Mouse (Mus musculus) inflammation-experienced regulatory T-cells, adult 6 months (primary cell): ENCODE measurements around the gene Bcl2. TPM values are rescaled to one million over a fixed set of nuclear protein-coding genes. Genes with fewer than 3 reads are reported as not detected.
"Not testable (repeated sequence)": the region's sequence is repeated elsewhere in the genome, so short reads cannot be mapped to it uniquely, and the experiment has no call there.

Experiments
- ATAC-seq: one replicate; pipeline ENCODE4 v1.8.0; 2017
- polyA plus RNA-seq, 3 experiments: library from polyadenylated mRNA; unstranded; fragments of 100-300 nt; shearing (Covaris generic); gene quantifications; one replicate each; pipeline ENCODE4 v1.2.1; 2017

Bcl2 gene
- polyA plus RNA-seq, 3 experiments from 2014 or later: 22.7 to 169 (median 147) TPM

GRCm38 (mm10) chr1:106550580-106550979 is 163.5 kb downstream of the Bcl2 start:
- peak; percentile 44 for ATAC-seq

- peak; percentile 60 for ATAC-seq
Observed at GRCm38 (mm10) chr1:106549025-106549424, 165.0 kb downstream of the Bcl2 start.

DNA sequence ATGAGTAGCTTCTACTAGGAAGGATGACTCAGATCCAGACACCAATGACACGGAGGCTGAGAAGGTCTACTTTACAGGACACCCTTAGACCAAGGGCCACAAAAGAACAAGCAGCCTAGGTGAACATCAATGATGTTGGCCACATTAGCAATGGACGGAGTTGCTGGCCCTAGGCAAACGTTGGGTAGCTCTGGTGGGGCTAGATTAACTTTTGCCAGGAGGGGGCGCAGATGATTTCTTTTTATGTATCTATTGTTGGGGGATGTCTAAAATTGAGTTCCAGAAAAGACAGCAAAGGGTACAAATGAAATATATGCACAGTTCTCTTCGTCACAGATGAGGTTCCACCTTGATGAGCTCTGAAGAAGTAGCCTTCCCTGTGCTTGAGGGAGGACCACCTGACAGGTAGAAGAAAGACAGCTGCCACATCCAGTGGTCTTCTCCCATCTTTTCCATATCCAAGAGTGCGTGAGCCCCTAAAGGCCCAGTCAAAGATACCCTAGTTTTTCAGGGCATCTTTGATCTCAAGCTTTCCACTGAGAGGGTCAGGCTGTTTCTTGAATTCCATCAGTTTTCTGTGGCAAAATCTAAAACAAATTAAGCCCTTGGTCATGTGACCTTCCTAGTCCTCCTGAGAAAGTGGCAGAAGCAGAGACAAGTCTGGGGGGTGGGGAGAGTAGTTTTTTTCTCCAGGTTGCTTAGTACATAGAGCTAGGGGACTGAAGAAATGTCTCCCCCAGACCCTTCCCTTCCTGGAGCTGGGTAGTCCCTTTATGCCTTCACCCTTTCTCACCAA is 169.1 kb downstream of the Bcl2 start:
- ATAC-seq: peak; percentile 60

DNA sequence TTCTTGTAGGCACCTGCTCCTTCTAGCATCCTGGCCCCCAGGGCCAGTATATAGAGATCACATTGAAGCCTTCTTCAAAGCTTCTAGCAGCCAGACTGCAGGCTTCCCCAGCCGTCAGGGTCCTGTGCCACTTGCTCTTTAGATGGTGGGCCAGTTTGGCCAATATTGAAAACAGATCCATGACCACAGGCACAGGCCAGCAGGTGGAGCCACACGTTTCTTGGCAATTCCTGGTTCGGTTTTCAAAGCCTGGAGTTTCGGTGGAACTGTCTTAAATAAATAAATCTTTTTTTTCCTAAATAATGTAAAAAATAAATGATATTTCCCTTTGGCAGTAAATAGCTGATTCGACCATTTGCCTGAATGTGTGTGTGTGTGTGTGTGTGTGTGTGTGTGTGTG is 171.3 kb downstream of the Bcl2 start:
- no peak for ATAC-seq

GRCm38 (mm10) chr1:106541851-106542250 is 172.2 kb downstream of the Bcl2 start:
- no peak for ATAC-seq

GRCm38 (mm10) chr1:106540130-106540529 is 173.9 kb downstream of the Bcl2 start:
- no peak for ATAC-seq

- ATAC-seq: no peak
Observed at GRCm38 (mm10) chr1:106539029-106539428, 175.0 kb downstream of the Bcl2 start.

DNA sequence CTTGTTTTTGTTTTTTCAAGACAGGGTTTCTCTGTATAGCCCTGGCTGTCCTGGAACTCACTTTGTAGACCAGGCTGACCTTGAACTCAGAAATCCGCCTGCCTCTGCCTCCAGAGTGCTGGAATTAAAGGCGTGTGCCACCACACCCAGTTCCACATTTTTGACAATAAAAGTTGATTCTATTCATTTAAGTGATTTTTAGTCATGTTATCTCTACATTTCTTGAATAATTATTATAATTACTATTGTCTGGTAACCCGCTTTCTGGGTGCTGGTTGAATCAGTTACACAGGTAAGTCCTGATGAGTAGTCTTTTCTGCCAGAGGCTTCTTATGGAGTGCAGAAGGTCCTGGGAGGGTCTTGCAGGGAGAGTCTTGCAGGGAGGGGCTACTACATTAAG is 179.2 kb downstream of the Bcl2 start:
- ATAC-seq: not testable (repeated sequence)

GRCm38 (mm10) chr1:106529570-106529969 is 184.5 kb downstream of the Bcl2 start:
- no peak for ATAC-seq

- ATAC-seq: no peak
Observed at GRCm38 (mm10) chr1:106527537-106527936, 186.5 kb downstream of the Bcl2 start.

- no peak for ATAC-seq
Observed at GRCm38 (mm10) chr1:106526751-106527150, 187.3 kb downstream of the Bcl2 start.

- no peak for ATAC-seq
Observed at GRCm38 (mm10) chr1:106526112-106526511, 188.0 kb downstream of the Bcl2 start.

GRCm38 (mm10) chr1:106523741-106524140 is 190.3 kb downstream of the Bcl2 start:
- ATAC-seq: no peak

GRCm38 (mm10) chr1:106523009-106523408 is 191.1 kb downstream of the Bcl2 start:
- ATAC-seq: peak; percentile 69

GRCm38 (mm10) chr1:106517591-106518177 is 196.4 kb downstream of the Bcl2 start:
- ATAC-seq: no peak

- no peak for ATAC-seq
Observed at GRCm38 (mm10) chr1:106517099-106517498, 197.0 kb downstream of the Bcl2 start.

GRCm38 (mm10) chr1:106515611-106516010 is 198.5 kb downstream of the Bcl2 start:
- peak; percentile 94 for ATAC-seq

DNA sequence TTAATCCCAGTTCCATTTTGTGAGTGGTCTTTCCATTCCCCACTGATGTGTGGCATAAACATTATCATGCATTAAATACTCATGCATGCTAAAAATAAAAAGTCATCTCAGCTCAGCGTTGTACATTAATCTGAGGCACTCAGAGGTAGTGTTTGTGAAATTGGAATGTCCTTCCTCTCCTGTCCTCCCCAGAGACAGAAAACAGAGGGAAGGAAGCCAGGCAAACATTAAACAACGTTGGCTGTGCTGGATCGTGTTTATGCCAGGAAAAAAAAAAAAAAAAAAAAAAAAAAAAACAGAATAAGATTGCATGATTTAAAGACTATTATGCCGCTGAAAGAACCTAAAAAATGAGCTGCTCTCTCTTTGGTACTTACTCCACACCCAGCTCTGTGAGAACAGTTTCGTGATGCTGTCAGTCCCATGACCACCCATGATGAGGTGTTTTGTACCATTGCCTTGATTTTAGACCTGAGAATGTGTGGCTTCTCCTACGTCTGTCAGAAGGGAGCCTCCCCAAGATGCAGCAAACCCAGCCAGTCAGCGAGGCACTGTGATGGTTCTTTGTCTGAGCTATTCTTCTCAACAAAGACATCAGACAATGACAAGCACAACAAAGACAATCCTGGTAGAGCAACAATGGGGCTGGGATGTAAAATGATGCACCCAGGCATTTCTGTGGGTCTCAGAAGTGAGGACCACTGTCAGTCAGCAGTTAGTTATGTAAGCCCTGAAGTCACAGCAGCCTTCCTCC is 200.0 kb downstream of the Bcl2 start:
- ATAC-seq: no peak

- ATAC-seq: no peak
Observed at GRCm38 (mm10) chr1:106513481-106513880, 200.6 kb downstream of the Bcl2 start.

- peak; percentile 62 for ATAC-seq
Observed at GRCm38 (mm10) chr1:106511593-106511992, 202.5 kb downstream of the Bcl2 start.

GRCm38 (mm10) chr1:106507556-106507955 is 206.5 kb downstream of the Bcl2 start:
- no peak for ATAC-seq

- ATAC-seq: no peak
Observed at GRCm38 (mm10) chr1:106503910-106504309, 210.2 kb downstream of the Bcl2 start.

DNA sequence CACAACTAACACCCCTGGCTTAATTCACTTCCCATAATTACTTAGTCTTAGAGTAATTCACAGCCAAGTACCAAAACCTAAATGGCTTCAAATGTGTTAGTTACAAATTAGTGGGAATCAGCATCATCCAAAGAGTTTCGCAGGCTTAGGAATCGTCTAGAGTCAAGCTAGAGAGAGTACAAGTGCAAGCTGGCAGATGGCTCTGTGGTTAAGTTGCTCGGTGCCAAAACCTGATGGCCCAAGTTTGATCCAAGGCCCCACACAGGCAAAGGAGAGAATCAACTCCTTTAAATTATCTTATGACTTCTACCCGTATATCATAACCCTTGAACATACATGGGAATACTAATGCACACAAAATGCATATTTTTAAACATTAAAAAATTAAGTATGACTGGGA is 210.7 kb downstream of the Bcl2 start:
- no peak for ATAC-seq

- ATAC-seq: no peak
Observed at GRCm38 (mm10) chr1:106497999-106498398, 216.1 kb downstream of the Bcl2 start.
